Mouse (Mus musculus) Patski (cell line): ENCODE results near the gene Myrf. TPM values are rescaled to one million over a fixed set of nuclear protein-coding genes. Genes with fewer than 3 reads are reported as not detected.

ENCODE experiments used
- ATAC-seq: fragments of 100-300 bp; one replicate; pipeline ENCODE4 v1.8.0; 2021
- CTCF ChIA-PET: fragments of 350-600 bp; sonication (Branson Sonifier 250); formaldehyde crosslinking; loops from one replicate; lab custom pipeline; 2022; ENCODE audit warnings: inconsistent platforms; lab: Charles Lee
- POLR2A ChIA-PET: fragments of 350-600 bp; sonication (Branson Sonifier 250); formaldehyde crosslinking; loops from one replicate; lab custom pipeline; 2022; ENCODE audit warnings: antibody characterized with exemption, inconsistent platforms; lab: Charles Lee
- DNase-seq: peaks from one replicate; pipeline ENCODE4 v3.0.0-alpha.2; 2011; ENCODE audit warnings: low read depth, low spot score
- H3K27me3 ChIP-seq: fragments of 371-371 bp; one replicate; pipeline ENCODE4 v1.5.1; 2021
- CTCF ChIP-seq: fragments of 100-300 bp; IDR thresholded peaks from one replicate; pipeline ENCODE4 v1.5.1; 2021
- in situ Hi-C: fragments of 300-500 bp; cut with MboI; formaldehyde crosslinking; loops from 3 replicates; pipeline ENCODE4 v1.11.1; 2018; ENCODE audit warnings: low pct_unique_long_range_greater_than_20kb, mixed read lengths
- polyA plus RNA-seq: library from polyadenylated mRNA; unstranded; gene quantifications from one replicate; pipeline ENCODE4 v1.2.3, GENCODE M21; 2021

The Myrf gene
- polyA plus RNA-seq, 1 experiment from 2014 or later: 0.45 TPM

DNA sequence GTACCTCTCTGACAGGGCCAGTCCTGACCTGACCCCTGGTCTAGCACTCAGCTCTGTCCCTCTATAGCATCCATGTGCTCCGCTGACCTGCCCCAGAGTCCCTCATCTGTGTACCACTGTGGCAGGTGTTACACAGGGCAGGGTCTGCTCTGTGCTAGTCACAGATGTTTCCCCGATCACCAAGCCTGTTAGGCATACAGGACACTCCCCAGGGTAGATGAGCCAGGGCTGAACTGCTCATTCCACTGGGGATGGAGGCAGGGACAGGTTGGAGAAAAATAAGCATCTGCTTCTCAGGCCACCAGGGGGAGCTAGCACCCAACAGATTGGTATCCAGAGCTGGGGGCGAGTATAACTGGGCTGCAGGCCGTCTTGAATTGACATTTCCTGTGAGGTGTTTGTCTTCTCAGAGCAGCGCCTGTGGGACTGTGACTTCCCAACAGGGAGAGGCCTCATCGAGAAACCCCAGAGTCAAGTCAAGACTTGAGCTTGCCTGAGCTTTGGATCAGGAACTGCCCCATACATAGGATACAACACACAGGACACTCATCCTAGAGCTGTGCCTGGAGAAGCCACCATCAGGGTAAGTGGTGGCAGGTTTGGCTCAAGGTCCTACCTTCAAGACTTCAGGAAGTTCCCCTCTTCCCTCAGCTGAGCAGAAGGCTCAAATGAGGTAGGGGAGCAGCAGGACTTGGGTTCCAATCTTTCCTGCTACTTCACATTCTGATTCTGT lies 17.9 kb upstream of the Myrf start:
- in situ Hi-C loops: loop anchor here (5.0 kb wide), 3 partner anchors 49 to 229 kb away; no protein-coding TSS in a partner anchor
- no peak for TF ChIP-seq CTCF
- DNase-seq (no peak), ATAC-seq (peak; percentile 60)
- CTCF ChIA-PET: interaction anchor here (0.7 to 1.8 kb wide), 22 partner anchors 10 to 344 kb away, joined by 3 to 9 read pairs (median 3); partner anchors contain the start of genes Dagla and Myrf
- POLR2A ChIA-PET: interaction anchor here (0.6 to 1.0 kb wide), 3 partner anchors 74 to 240 kb away, joined by 3 to 4 read pairs (median 3); no protein-coding TSS in a partner anchor
- no peaks in the 10 kb centered on the region for H3K27me3 ChIP-seq

DNA sequence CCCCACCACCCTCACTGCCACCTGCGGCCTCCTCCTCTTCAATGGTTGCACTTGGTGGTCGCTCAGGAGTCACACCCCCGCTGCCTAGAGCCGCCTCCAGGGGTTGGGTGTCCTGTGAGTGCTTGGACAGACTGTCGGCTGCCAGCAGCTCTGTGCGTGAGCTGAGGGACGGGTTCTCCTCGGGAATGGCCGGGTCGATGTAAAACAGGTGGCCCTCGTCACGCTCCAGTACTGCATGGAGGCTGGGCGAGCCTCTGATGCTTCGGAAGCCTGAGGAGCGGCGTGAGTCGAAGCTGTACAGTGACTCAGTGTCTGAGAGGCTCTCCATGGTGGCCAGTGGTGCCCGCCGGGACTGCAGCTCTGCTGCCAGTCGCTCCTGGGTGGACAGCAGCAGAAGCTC lies 7.6 kb upstream of the Myrf start:
- POLR2A ChIA-PET: no interaction called here
- no peak for ATAC-seq
- DNase-seq: no peak
- no peak for TF ChIP-seq CTCF
- in situ Hi-C loops: no loop called here
- peaks cover 3% of the 10 kb centered on the region for H3K27me3 ChIP-seq
- CTCF ChIA-PET: interaction anchor here (1.1 to 1.3 kb wide), 3 partner anchors 11 to 22 kb away, joined by 3 read pairs; no protein-coding TSS in a partner anchor

DNA sequence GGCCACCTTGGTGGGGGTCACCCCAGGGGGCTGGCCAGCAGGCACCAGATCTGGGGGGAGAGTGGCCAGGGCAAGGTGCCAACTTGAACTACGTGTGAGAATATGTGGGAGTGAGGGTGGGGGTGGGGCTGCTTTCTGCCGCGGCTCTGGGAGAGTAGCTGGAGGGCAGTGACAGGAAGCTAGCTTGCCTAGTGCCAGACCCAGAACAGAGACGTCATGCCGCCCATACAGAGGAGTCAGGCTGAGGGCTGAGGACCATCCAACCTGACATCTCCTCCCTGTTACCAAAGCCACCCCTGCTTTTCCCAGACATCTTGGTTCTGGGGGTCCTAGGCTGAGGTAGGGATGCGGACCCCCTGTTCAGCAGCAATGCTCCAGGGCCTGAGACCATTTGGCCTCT lies 6.6 kb upstream of the Myrf start:
- in situ Hi-C loops: no loop called here
- POLR2A ChIA-PET: interaction anchor here (0.9 kb wide), 1 partner anchor 12 kb away, joined by 4 read pairs; no protein-coding TSS in a partner anchor
- ATAC-seq (no peak), DNase-seq (no peak)
- TF ChIP-seq CTCF: no peak
- peaks cover 7% of the 10 kb centered on the region for H3K27me3 ChIP-seq
- CTCF ChIA-PET: interaction anchor here (1.1 to 1.2 kb wide), 2 partner anchors 11 to 12 kb away, joined by 3 read pairs; no protein-coding TSS in a partner anchor

DNA sequence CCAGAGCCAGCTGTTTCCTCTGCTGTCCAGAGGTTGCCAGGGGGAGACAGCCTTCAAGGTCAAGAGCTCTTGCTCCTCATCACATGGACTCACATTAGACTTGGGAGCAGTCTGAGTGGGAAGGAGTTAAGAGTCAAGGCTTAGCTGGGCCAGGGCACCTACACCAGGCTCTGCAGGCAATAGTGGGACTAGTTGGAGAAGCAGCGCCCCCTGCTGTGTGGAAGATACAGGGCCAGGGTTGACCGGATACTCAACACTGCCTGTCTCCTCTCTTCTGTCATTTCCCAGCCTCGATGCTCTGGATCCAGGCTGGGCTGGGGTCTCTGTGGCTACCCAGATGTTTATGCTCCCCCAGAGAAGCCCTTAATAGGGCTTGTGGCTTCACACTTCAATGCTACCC lies 3.6 kb upstream of the Myrf start:
- CTCF ChIA-PET: interaction anchor here (0.7 to 2.5 kb wide), 8 partner anchors 8 to 62 kb away, joined by 3 to 7 read pairs (median 3); no protein-coding TSS in a partner anchor
- ATAC-seq (no peak), DNase-seq (no peak)
- in situ Hi-C loops: no loop called here
- POLR2A ChIA-PET: no interaction called here
- peaks cover 25% of the 10 kb centered on the region for H3K27me3 ChIP-seq
- no peak for TF ChIP-seq CTCF

DNA sequence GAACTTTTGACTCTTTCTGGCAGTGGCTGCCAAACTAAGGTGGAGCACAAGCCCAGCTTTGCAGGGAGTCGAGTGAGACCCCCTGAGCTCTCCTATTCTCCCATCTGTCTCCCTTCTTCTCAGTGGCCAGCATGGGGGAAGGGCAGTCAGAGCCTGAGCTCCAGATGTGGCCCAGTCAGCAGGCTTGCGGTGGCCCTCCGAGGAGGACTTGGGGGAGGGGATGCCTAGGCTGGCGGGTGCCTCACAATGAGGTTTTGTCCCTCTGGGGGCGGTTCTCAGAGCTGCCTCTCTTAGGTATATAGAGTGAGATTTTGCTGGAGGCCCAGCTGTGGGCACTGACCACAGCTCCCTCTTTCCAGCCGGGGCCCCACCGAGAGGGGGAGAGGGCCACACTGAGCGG lies 2.4 kb upstream of the Myrf start:
- H3K27me3 ChIP-seq: peaks cover 31% of the 10 kb centered on the region
- ChIA-PET POLR2A (interaction anchor here (0.8 kb wide), 1 partner anchor 30 kb away, joined by 3 read pairs; no protein-coding TSS in a partner anchor), CTCF (interaction anchor here (1.6 to 2.5 kb wide), 2 partner anchors 9 to 23 kb away, joined by 5 to 7 read pairs; no protein-coding TSS in a partner anchor)
- in situ Hi-C loops: no loop called here
- no peak for TF ChIP-seq CTCF
- ATAC-seq (no peak), DNase-seq (no peak)

DNA sequence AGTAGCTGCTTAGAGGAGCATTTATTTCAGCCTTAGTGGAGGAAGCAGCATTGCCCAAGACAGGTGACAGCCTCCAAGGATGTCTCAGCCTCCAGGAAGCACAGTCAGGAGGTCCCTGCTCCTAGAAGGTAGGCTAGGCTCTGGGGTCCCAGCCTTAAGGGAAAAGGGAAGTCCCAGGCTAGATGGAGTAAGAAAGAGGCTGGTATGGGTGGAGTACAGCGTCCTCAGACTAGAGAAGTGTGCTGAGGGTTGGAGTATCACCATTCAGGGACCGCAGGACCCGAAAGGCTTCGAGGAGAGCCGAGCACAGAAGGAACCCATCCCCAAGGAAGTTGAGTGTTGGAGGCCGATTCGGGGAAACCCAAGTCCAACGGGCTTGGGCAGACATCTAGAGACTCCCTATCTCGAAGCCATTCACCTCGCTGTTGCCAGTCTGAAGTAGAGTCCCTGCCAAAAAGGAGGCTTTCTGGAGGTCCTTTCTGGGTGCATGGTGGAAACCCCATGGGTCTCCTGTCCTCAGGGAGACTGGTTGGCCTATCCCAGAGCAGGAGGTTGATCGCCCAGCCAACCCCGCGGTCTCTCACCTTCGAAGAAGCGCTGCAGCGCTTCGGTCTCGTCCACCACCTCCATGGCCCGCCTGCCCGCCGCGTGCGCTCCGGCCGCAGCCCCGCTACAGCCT lies 434 bp downstream of the Myrf start:
- in situ Hi-C loops: no loop called here
- POLR2A ChIA-PET: no interaction called here
- ATAC-seq (peak; percentile 10), DNase-seq (no peak)
- CTCF ChIA-PET: interaction anchor here (1.0 to 2.5 kb wide), 5 partner anchors 10 to 18 kb away, joined by 3 to 8 read pairs (median 6); no protein-coding TSS in a partner anchor
- no peak for TF ChIP-seq CTCF
- H3K27me3 ChIP-seq: peaks cover 34% of the 10 kb centered on the region

DNA sequence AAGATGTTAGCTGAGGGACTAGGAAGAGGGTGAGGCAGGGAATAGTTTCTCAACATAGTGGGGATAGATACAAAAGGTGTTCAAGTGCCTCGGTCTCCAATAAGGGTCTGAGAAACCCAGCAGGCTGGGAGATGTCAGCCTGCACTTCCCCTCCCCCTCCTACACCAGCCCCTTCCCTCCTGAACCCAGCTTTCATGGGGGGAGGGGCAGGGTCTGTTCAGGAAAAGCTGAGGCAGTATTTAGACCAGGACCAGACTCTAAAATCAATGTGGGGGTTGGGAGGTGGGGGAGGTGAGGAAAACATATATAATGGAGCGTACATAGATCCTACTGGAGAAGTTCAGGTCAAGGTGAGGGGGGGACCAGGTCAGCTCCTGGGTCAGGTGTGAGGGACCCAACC lies 1.1 kb downstream of the Myrf start:
- DNase-seq: no peak
- H3K27me3 ChIP-seq: peaks cover 34% of the 10 kb centered on the region
- no peak for TF ChIP-seq CTCF
- POLR2A ChIA-PET: interaction anchor here (0.6 kb wide), 1 partner anchor 31 kb away, joined by 4 read pairs; no protein-coding TSS in a partner anchor
- no peak for ATAC-seq
- in situ Hi-C loops: no loop called here
- CTCF ChIA-PET: interaction anchor here (1.2 to 2.5 kb wide), 2 partner anchors 14 to 19 kb away, joined by 4 to 8 read pairs; no protein-coding TSS in a partner anchor

DNA sequence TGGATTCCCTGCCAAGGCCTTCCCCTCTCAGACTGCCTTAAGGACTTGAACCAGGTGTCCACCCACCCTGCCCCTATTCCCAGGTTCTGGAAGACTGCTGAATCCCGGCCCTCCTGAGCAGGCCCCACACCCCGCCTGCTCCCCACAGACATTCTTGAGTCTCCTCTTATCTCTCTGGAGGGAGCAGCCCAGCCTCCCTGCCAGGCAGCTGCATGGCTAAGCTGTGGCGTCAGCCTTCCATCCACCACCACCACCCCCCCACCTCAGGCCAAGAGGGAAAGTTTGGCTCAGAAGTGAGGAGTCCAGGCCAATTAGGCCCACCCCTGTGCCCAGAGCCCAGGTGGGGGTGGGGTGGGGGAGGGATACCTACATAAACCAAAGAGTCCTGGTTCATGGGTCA lies 2.1 kb downstream of the Myrf start:
- no peak for DNase-seq

DNA sequence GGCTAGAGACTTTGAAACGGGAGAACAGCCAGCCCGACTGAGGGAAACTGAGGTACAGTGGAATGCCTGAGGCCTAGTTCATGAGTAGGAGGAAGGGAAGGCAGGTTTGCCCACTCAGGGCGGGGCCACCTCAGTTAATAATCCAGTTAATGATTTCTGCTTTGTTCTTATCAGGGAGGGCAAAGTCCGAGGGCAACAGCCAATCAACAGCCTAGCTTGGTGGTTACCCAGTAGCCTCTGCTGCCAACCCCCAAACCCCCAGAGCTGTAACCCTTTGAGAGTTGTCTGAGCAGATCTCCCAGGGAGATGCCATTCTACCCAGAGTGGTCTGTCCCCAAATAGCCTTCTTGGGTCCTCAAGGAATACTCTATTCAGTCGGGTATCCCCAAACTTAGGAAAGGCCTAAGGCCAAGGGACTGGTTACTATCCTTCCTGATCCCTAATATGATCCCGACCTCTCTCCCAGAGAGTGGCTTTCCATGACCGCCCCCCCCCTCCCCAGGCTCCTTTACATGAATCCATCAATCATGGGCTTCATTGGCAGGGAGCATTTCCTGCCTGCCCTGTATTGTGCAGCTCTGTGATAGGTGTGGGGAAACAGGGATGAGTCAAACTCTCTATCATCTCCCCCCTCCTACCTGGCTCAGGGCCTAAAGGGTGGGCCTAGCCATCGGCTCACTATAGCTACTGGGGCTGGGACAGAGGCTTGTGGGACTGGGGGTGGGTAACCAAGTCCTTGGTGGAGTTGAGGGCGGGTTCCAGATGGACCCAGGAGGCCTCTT lies 4.6 kb downstream of the Myrf start:
- no peak for ATAC-seq
- peaks cover 45% of the 10 kb centered on the region for H3K27me3 ChIP-seq
- POLR2A ChIA-PET: interaction anchor here (0.8 kb wide), 1 partner anchor 10 kb away, joined by 5 read pairs; no protein-coding TSS in a partner anchor
- in situ Hi-C loops: no loop called here
- DNase-seq: no peak
- no peak for TF ChIP-seq CTCF
- CTCF ChIA-PET: interaction anchor here (1.3 to 2.6 kb wide), 3 partner anchors 9 to 24 kb away, joined by 3 to 9 read pairs (median 3); no protein-coding TSS in a partner anchor

More for the DNA sequence above, 2.1 kb downstream of the Myrf start:
- in situ Hi-C loops: no loop called here
- CTCF ChIA-PET: interaction anchor here (1.1 to 2.5 kb wide), 2 partner anchors 13 to 16 kb away, joined by 3 to 8 read pairs; no protein-coding TSS in a partner anchor
- ATAC-seq: no peak
- POLR2A ChIA-PET: no interaction called here
- no peak for TF ChIP-seq CTCF
- H3K27me3 ChIP-seq: peaks cover 35% of the 10 kb centered on the region
